10 mouse cellular contexts compared by ENCODE assay signal in genomic region chr2:31291421-31291820, GRCm38 (mm10). TPM values are rescaled to one million over a fixed set of nuclear protein-coding genes. Genes with fewer than 3 reads are reported as not detected.
DNase-seq lines count a peak whose midpoint lies in the region; ATAC-seq and TF ChIP-seq lines count a peak whose summit lies in the region.
"Had no signal": no experiment of that assay in that cellular context is flagged by ENCODE, and none has a peak within 500 bp of the region (broad histone marks: within the 10 kb centered on the region; RNA-seq: fewer than 3 reads in every experiment).

No protein-coding gene starts in this region.

- peak; percentile 99 for TF ChIP-seq CTCF in lung, embryonic 14.5 days (IDR thresholded peaks at IDR 0.05; ENCODE audit: low read depth)

- no peak overlapping the region for H3K4me3 ChIP-seq in lung, embryonic 14.5 days (ENCODE audit: low read depth, low read length)
- H3K4me3 ChIP-seq: limb, embryonic 13.5 days; stomach, embryonic 15.5 days had no signal

- no peak overlapping the region for H3K9ac ChIP-seq in lung, embryonic 14.5 days
- H3K9ac ChIP-seq: limb, embryonic 13.5 days; stomach, embryonic 15.5 days had no signal

- no peaks in the 10 kb centered on the region for H3K4me1 ChIP-seq in lung, embryonic 14.5 days (ENCODE audit: insufficient read depth)
- H3K4me1 ChIP-seq: limb, embryonic 13.5 days; stomach, embryonic 15.5 days had no signal

- H3K9me3 ChIP-seq in lung, embryonic 14.5 days (ENCODE audit: low read depth, low read length), result no peaks in the 10 kb centered on the region
- H3K9me3 ChIP-seq: limb, embryonic 13.5 days; stomach, embryonic 15.5 days had no signal

- H3K27me3 ChIP-seq in lung, embryonic 14.5 days (ENCODE audit: insufficient read depth, low read length), result no peaks in the 10 kb centered on the region
- H3K27me3 ChIP-seq: limb, embryonic 13.5 days; stomach, embryonic 15.5 days had no signal

- peak; percentile 54 for DNase-seq in gastrocnemius, adult 18-20 months (ENCODE audit: low spot score)
- DNase-seq in gastrocnemius, postnatal 25 days, result no peak
- DNase-seq in right cerebral cortex, adult 2 months (ENCODE audit: low spot score in 2 of 2), result peak; percentile 62 to 75
- no peak for DNase-seq in right cerebral cortex, postnatal 36 days (ENCODE audit: low spot score in 2 of 2)
- peak; percentile 49 for DNase-seq in c-Kit-positive CD71-positive TER-119-positive erythroid progenitor cells, embryonic 14.5 days (ENCODE audit: low spot score)
- peak; percentile 79 for DNase-seq in heart, postnatal 4 days
- peak; percentile 78 for DNase-seq in lung, embryonic 14.5 days
- DNase-seq in testis, postnatal 10 days (ENCODE audit: low spot score), result peak; percentile 84

- 10% methylated on average over 6 of the region's 6 CpGs for whole genome bisulfite sequencing in lung, embryonic 14.5 days

- ATAC-seq in lung, embryonic 14.5 days (ENCODE audit: insufficient read depth), result no peak

- H3K4me2 ChIP-seq in lung, embryonic 14.5 days, result no peak overlapping the region
- H3K4me2 ChIP-seq: limb, embryonic 13.5 days; stomach, embryonic 15.5 days had no signal

- no peak overlapping the region for H3K27ac ChIP-seq in lung, embryonic 14.5 days (ENCODE audit: low read depth)
- H3K27ac ChIP-seq: limb, embryonic 13.5 days; stomach, embryonic 15.5 days had no signal

- H3K36me3 ChIP-seq in lung, embryonic 14.5 days (ENCODE audit: insufficient read depth), result peaks cover 26% of the 10 kb centered on the region

RNA-seq across cellular contexts. Expression of gene Hmcn2, which starts 22.8 kb away (rescaled TPM):
- total RNA-seq in gastrocnemius, adult 18-20 months (2021), result 10 to 100 TPM; 25.9 to 30.7 TPM
- 10 to 100 TPM; 33.0 to 38.1 TPM for total RNA-seq in gastrocnemius, postnatal 25 days (2021)
- 1 to 10 TPM; 1.7 to 2.9 TPM for total RNA-seq in heart, postnatal 4 days (2021)
- 1.1 and 1.3 TPM in 2 replicates for polyA plus RNA-seq in lung, embryonic 14.5 days (2014; fragmentation: Nextera tagmentation; extraction: Ambion mirVana)

RNA-seq across cellular contexts. Expression of gene Ncs1, which starts 45.8 kb away (rescaled TPM):
- total RNA-seq in gastrocnemius, adult 18-20 months (2021), result 1 to 10 TPM; 4.5 to 5.5 TPM
- total RNA-seq in gastrocnemius, postnatal 25 days (2021), result 1 to 10 TPM; 4.7 to 4.8 TPM
- 10 to 100 TPM; 23.8 to 34.2 TPM for total RNA-seq in heart, postnatal 4 days (2021)
- 26.5 and 28.6 TPM in 2 replicates for polyA plus RNA-seq in lung, embryonic 14.5 days (2014; fragmentation: Nextera tagmentation; extraction: Ambion mirVana)

Comparison
In these comparisons a context has a peak if more than half of its experiments do, and no peak if none do; other contexts are left out.
1. DNase-seq: peak in gastrocnemius, adult 18-20 months (single experiment), right cerebral cortex, adult 2 months (2 of 2), c-Kit-positive CD71-positive TER-119-positive erythroid progenitor cells, embryonic 14.5 days (single experiment), heart, postnatal 4 days (single experiment), lung, embryonic 14.5 days (single experiment) and testis, postnatal 10 days (single experiment); none in gastrocnemius, postnatal 25 days (single experiment) and right cerebral cortex, postnatal 36 days (0 of 2).
2. RNA of gene Hmcn2, which starts 22.8 kb away (total RNA-seq): 33.0 to 38.1 TPM in gastrocnemius, postnatal 25 days and 25.9 to 30.7 TPM in gastrocnemius, adult 18-20 months; 1.7 to 2.9 TPM in heart, postnatal 4 days; every median in the first group is over 4 times any median in the second.